14 mouse cellular contexts compared by ENCODE assay signal in genomic region chr8:69324771-69325170, GRCm38 (mm10).
"Had no signal": no experiment of that assay in that cellular context is flagged by ENCODE, and none has a peak within 500 bp of the region (broad histone marks: within the 10 kb centered on the region; RNA-seq: fewer than 3 reads in every experiment).

No protein-coding gene starts in this region.

- DNase-seq: cerebellum, postnatal 10 days; cerebellum, postnatal 14 days; cerebellum, postnatal 25 days; cerebellum, postnatal 36 days; embryo, embryonic 11 days; forebrain, postnatal 0 days; gastrocnemius, adult 2 months; gastrocnemius, postnatal 10 days; gastrocnemius, postnatal 14 days; gastrocnemius, postnatal 25 days; gastrocnemius, postnatal 36 days; heart, adult 11 months; heart, adult 18-20 months; heart, adult 2 months had no signal
